Mouse (Mus musculus): ENCODE measurements around the gene Il11ra1. TPM values are rescaled to one million over a fixed set of nuclear protein-coding genes. Genes with fewer than 3 reads are reported as not detected.
A peak's percentile ranks its signal among the peaks of the same experiment; 100 is the strongest.

The Il11ra1 gene
- polyA plus RNA-seq, 1 experiment from 2014 or later: 111 TPM

DNA sequence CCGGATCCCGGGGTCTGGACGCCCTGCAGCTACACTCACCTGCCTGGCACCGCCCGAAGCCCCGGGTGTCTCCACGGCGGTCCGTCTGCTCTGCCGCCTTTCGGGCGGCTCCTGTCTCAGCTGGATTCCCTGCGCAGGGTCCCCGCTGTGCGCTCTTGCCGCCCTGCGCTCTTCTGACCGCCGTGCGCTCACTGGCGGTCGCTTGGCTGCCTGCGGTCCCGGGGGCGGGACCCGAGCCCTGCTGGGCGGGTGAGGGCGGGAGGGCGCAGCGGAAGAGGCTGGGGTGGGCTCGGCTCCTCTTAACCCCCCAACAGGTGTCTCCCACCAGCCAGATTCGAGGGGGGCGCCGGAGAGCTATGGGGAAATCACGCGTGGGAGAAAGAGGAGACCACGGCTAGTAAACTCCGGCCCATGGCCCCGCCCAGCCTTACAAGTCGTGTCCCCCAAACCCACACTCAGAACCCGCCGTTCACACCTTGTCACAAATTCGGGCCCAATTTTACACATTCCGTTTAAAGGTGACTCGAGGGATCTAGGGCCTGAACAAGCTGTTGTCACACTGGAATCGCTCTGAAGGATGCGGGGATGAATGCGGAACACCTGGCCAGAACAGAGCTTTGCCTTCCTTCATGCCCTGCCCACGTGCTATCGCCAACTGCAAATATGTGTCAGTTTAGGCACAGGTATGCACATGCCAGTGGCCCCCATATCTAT, 31.4 kb downstream of the Il11ra1 start, which contains the start of gene Arid3c:
Arid3c (minus strand) TSS at position 91 of the 714 bp plus-strand sequence.
- peaks cover 65% of the 10 kb centered on the region for H3K27me3 ChIP-seq (ENCODE audit: control insufficient read depth, insufficient read depth, low read depth, low read length)
- H3K4me3 ChIP-seq (ENCODE audit: low read length): peak within 1 kb of the TSS; percentile 40
- ATAC-seq (ENCODE audit: low read depth): peak; percentile 61
- peak within 1 kb of the TSS; percentile 63 for H3K4me2 ChIP-seq (ENCODE audit: low read depth, low read length)
- no peaks in the 10 kb centered on the region for H3K9me3 ChIP-seq (ENCODE audit: control insufficient read depth, low read length)
- 2% methylated on average over 49 of the region's 50 CpGs for WGBS
- no peaks in the 10 kb centered on the region for H3K36me3 ChIP-seq (ENCODE audit: control insufficient read depth, insufficient read depth, low read length)
- peak within 1 kb of the TSS; percentile 49 for H3K9ac ChIP-seq (ENCODE audit: low read length)
- 0 out of 2 replicates have a peak, but pooled peaks cover 2% of the 10 kb centered on the region for H3K4me1 ChIP-seq (replicated peaks; ENCODE audit: control insufficient read depth, insufficient read depth, low read length)
- H3K27ac ChIP-seq (ENCODE audit: low read length): no peak within 1 kb of the TSS

DNA sequence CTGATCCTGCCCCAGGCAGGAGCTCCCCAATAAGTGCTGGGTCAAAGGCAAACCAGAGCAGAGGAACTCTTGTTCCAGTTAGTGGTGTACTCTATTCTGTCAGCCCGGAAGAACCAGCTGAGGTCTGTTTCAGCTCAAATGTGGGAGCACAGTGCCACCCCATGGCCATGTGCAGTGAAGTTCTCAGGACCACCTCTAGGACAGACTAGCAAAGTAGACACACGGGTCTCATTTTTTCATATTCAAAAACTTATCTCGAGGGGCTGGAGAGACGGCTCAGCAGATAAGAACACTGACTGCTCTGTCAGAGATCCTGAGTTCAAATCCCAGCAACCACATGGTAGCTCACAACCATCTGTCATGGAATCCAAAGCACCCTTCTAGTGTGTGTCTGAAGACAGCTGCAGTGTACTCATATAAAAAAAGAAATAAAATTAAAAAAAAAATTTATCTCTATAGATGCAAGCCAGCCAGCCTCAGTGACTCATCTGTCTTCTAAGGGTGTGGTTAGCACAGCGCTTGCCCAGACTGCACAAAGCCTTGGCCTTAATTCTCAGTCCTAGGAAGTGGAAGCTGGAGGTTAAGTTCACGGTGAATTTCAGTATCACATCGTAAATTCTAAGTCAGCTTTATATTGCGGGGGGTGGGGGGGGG, 37.9 kb downstream of the Il11ra1 start:
- Histone ChIP-seq H3K27me3 (ENCODE audit: control insufficient read depth, insufficient read depth, low read depth, low read length) (peaks cover 8% of the 10 kb centered on the region), H3K9me3 (ENCODE audit: control insufficient read depth, low read length) (no peaks in the 10 kb centered on the region), H3K4me3 (ENCODE audit: low read length) (no peak overlapping the region), H3K36me3 (ENCODE audit: control insufficient read depth, insufficient read depth, low read length) (peaks cover 5% of the 10 kb centered on the region), H3K9ac (ENCODE audit: low read length) (no peak overlapping the region), H3K27ac (ENCODE audit: low read length) (no peak overlapping the region), H3K4me2 (ENCODE audit: low read depth, low read length) (no peak overlapping the region), H3K4me1 (replicated peaks; ENCODE audit: control insufficient read depth, insufficient read depth, low read length) (peaks cover 12% of the 10 kb centered on the region)
- WGBS: 32% methylated on average over 8 of the region's 8 CpGs
- ATAC-seq (ENCODE audit: low read depth): peak; percentile 34; the same call in 1 of the 2 replicates

DNA sequence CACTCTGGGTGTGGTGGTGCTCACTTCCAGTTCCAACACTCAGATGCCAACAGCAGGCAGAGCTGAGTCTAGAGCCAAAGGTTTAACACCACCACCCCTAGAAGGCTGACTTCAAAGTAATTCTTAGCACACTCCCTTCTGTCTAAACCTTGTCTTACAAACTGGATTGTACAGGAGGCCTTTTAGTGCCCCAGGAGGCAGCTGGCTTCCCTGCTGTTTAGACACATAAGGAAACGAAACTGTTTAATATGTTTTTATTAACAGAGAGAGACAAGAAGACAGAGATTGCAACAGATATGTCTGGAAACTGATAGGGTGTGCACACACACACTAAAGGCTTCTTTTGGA, 38.4 kb downstream of the Il11ra1 start:
- WGBS: 73% methylated on average over 1 of the region's 1 CpGs
- ATAC-seq (ENCODE audit: low read depth): no peak
- H3K4me1 ChIP-seq (replicated peaks; ENCODE audit: control insufficient read depth, insufficient read depth, low read length): peaks cover 12% of the 10 kb centered on the region
- H3K9me3 ChIP-seq (ENCODE audit: control insufficient read depth, low read length): no peaks in the 10 kb centered on the region
- peaks cover 5% of the 10 kb centered on the region for H3K36me3 ChIP-seq (ENCODE audit: control insufficient read depth, insufficient read depth, low read length)
- no peak overlapping the region for H3K27ac ChIP-seq (ENCODE audit: low read length)
- H3K9ac ChIP-seq (ENCODE audit: low read length): no peak overlapping the region
- H3K4me2 ChIP-seq (ENCODE audit: low read depth, low read length): no peak overlapping the region
- peaks cover 3% of the 10 kb centered on the region; the same call in 1 of the 2 replicates for H3K27me3 ChIP-seq (ENCODE audit: control insufficient read depth, insufficient read depth, low read depth, low read length)
- H3K4me3 ChIP-seq (ENCODE audit: low read length): no peak overlapping the region

DNA sequence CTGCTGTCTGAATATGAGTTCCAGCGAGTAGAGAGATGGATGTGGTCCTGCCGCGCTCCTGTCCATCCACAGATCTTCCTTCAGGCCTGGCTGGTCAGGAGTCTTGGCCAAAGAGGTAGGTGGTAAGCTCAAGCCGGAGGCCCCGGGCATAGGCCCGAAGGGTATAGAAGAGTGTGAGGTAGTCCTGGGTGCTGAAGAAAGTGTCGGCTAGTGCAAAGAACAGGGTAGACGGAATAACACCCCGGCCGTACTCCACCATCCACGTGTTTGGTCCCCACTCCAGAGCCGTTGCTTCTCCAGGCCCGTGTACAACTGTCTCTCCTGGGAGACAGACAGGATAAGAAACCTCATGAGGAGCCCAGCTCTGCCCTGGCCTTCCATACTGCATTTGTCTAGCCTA, 39.5 kb downstream of the Il11ra1 start:
- Histone ChIP-seq H3K4me2 (ENCODE audit: low read depth, low read length) (no peak overlapping the region), H3K9me3 (ENCODE audit: control insufficient read depth, low read length) (no peaks in the 10 kb centered on the region), H3K27me3 (ENCODE audit: control insufficient read depth, insufficient read depth, low read depth, low read length) (no peaks in the 10 kb centered on the region), H3K27ac (ENCODE audit: low read length) (no peak overlapping the region), H3K4me1 (replicated peaks; ENCODE audit: control insufficient read depth, insufficient read depth, low read length) (peaks cover 12% of the 10 kb centered on the region), H3K9ac (ENCODE audit: low read length) (no peak overlapping the region), H3K36me3 (ENCODE audit: control insufficient read depth, insufficient read depth, low read length) (peaks cover 5% of the 10 kb centered on the region), H3K4me3 (ENCODE audit: low read length) (no peak overlapping the region)
- 91% methylated on average over 13 of the region's 13 CpGs for WGBS
- no peak for ATAC-seq (ENCODE audit: low read depth)

DNA sequence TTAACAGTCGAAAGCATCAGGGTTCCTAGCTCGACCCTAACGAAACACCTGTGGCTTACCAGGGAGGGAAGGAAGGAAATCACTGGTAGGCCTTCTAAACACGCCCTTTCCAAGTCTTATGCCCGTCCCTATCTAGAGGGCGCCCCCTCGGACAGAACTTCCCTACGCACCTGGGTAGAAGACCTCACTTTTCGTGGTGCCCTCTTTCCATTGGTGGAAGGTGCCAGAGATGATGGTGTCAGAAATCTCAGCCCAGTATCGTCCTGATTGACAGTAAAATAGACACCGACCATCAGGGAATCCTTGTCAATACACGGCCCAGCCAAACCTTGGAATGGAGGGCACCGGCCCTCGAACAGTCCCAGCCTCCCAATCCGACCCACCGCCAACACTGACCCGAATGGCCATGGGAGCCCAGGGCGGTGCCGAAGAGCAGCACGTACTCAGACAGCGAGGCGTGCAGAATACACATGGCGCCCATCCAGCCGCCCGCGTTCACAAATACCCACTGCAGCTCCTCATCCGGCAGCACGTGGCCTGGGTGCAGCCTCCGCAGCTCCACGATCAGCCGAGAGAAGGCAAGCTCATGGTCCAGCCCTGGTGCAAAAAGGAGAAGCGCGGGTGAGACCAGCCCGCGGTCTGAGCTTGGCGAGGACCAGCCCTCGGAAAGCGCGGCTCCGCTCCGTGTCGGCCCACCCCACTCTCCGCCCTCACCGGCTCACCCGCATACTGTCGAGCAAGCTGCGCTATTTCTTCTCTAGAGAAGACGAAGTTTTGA, 40.8 kb downstream of the Il11ra1 start:
- Histone ChIP-seq H3K4me2 (ENCODE audit: low read depth, low read length) (peak overlapping the region; percentile 92), H3K36me3 (ENCODE audit: control insufficient read depth, insufficient read depth, low read length) (peaks cover 5% of the 10 kb centered on the region), H3K4me1 (replicated peaks; ENCODE audit: control insufficient read depth, insufficient read depth, low read length) (peaks cover 12% of the 10 kb centered on the region), H3K9me3 (ENCODE audit: control insufficient read depth, low read length) (no peaks in the 10 kb centered on the region), H3K4me3 (ENCODE audit: low read length) (peak overlapping the region; percentile 76), H3K27me3 (ENCODE audit: control insufficient read depth, insufficient read depth, low read depth, low read length) (no peaks in the 10 kb centered on the region), H3K27ac (ENCODE audit: low read length) (peak overlapping the region; percentile 86), H3K9ac (ENCODE audit: low read length) (peak overlapping the region; percentile 76)
- under 1% methylated on average over 48 of the region's 48 CpGs for WGBS
- peak; percentile 83 for ATAC-seq (ENCODE audit: low read depth)

DNA sequence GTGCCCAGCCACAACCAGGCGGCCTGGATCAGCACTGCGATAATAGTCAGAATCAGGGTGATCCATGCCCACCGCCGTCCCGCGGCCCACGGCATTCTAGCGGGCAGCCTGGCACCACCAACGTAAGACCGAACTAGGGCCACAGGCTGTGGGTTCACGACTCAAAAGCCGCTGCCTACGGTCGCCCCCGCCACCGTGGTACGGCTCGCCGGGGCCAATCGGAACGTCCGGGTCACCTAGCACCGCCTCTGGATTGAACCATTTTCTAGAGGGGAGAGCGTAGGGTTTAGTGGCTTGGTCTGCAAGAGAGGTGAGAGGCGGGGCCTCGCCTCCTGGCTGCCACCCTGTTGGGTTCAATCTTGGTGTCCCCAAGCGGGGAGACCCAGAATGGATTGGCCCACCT, 41.4 kb downstream of the Il11ra1 start:
- Histone ChIP-seq H3K27ac (ENCODE audit: low read length) (peak overlapping the region; percentile 86), H3K4me3 (ENCODE audit: low read length) (peak overlapping the region; percentile 76), H3K9ac (ENCODE audit: low read length) (peak overlapping the region; percentile 76), H3K4me1 (replicated peaks; ENCODE audit: control insufficient read depth, insufficient read depth, low read length) (peaks cover 12% of the 10 kb centered on the region), H3K4me2 (ENCODE audit: low read depth, low read length) (peak overlapping the region; percentile 92), H3K9me3 (ENCODE audit: control insufficient read depth, low read length) (no peaks in the 10 kb centered on the region), H3K36me3 (ENCODE audit: control insufficient read depth, insufficient read depth, low read length) (peaks cover 5% of the 10 kb centered on the region), H3K27me3 (ENCODE audit: control insufficient read depth, insufficient read depth, low read depth, low read length) (no peaks in the 10 kb centered on the region)
- under 1% methylated on average over 27 of the region's 27 CpGs for WGBS
- ATAC-seq (ENCODE audit: low read depth): peak; percentile 97

DNA sequence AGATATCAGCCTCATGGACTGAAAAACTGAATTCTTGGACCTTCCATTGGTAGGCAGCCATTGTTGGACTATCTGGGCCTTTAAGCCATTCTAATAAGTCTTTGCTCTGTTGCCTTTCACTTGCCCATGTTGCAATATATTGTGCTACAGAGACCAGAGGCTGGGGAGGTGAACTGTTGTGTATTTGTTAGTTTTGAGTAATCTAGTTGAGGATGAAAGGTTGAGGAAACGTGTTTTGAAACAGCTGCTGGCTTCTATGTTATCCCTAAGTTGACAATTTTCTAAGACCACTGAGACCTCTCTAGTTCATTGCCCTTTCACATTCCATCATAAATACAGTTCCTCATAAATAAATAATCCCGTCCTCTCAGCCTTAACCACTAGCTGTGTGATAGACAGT, 44.3 kb downstream of the Il11ra1 start:
- 59% methylated on average over 2 of the region's 2 CpGs for WGBS
- Histone ChIP-seq H3K4me1 (replicated peaks; ENCODE audit: control insufficient read depth, insufficient read depth, low read length) (peaks cover 12% of the 10 kb centered on the region), H3K27ac (ENCODE audit: low read length) (no peak overlapping the region), H3K9me3 (ENCODE audit: control insufficient read depth, low read length) (no peaks in the 10 kb centered on the region), H3K4me2 (ENCODE audit: low read depth, low read length) (no peak overlapping the region), H3K4me3 (ENCODE audit: low read length) (no peak overlapping the region), H3K36me3 (ENCODE audit: control insufficient read depth, insufficient read depth, low read length) (peaks cover under 1% of the 10 kb centered on the region), H3K27me3 (ENCODE audit: control insufficient read depth, insufficient read depth, low read depth, low read length) (no peaks in the 10 kb centered on the region), H3K9ac (ENCODE audit: low read length) (no peak overlapping the region)
- ATAC-seq (ENCODE audit: low read depth): no peak

DNA sequence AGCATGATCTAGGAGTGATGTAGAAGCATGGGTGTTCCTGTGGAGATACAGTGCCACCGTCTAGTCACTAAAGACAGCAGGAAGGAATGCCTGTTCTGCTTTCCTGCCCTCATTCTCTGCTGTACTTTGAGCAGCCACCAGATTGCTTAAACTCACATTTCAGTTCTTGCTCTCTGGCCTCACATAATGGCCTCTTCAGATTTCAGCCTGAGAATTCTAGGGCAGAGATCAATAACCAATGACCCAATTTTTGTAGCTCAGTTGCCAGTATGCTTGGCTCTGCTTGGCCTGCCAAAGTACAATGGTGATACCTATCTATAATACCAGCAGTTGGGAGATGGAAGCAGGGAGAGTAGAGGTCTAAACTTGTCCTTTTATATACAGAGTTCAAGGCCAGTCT, 45.2 kb downstream of the Il11ra1 start:
- 65% methylated on average over 1 of the region's 1 CpGs for WGBS
- no peak overlapping the region for H3K9ac ChIP-seq (ENCODE audit: low read length)
- ATAC-seq (ENCODE audit: low read depth): no peak

DNA sequence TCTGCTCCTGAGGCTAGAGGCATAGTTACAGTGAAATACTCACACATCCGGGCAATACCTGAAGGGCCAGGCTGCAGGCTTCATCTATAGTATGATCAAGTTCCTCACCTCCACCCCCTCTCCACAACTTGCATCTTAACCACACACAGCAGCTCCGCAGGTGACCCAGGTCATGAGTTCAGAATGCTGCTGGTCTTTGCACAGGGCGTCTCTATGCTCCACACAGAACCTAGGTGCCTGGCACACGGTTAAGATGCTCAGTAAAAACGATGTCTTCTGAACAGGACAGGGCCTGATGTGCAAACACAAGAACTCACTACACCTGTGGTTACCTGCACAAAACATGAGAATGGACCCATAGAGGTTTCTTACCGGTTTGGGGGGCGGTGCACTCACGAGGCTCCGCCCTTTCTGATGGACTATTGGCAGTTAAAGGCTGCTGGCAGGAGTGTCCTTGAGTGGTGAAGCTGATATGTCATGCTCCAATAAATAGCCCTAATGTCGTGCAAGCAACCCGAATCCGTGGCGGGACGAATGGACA, 55.1 kb downstream of the Il11ra1 start, which contains the start of gene Galt:
Galt (plus strand) TSS at position 432 of the 541 bp plus-strand sequence.
- H3K4me1 ChIP-seq (replicated peaks; ENCODE audit: control insufficient read depth, insufficient read depth, low read length): peaks cover 18% of the 10 kb centered on the region
- WGBS: 12% methylated on average over 14 of the region's 14 CpGs
- peak within 1 kb of the TSS; percentile 79 for H3K4me3 ChIP-seq (ENCODE audit: low read length)
- peak within 1 kb of the TSS; percentile 95 for H3K27ac ChIP-seq (ENCODE audit: low read length)
- peak within 1 kb of the TSS; percentile 86 for H3K9ac ChIP-seq (ENCODE audit: low read length)
- H3K9me3 ChIP-seq (ENCODE audit: control insufficient read depth, low read length): no peaks in the 10 kb centered on the region
- no peaks in the 10 kb centered on the region for H3K27me3 ChIP-seq (ENCODE audit: control insufficient read depth, insufficient read depth, low read depth, low read length)
- H3K36me3 ChIP-seq (ENCODE audit: control insufficient read depth, insufficient read depth, low read length): no peaks in the 10 kb centered on the region
- peak; percentile 48 for ATAC-seq (ENCODE audit: low read depth)
- H3K4me2 ChIP-seq (ENCODE audit: low read depth, low read length): peak within 1 kb of the TSS; percentile 93

More for the DNA sequence above, 45.2 kb downstream of the Il11ra1 start:
- Histone ChIP-seq H3K27me3 (ENCODE audit: control insufficient read depth, insufficient read depth, low read depth, low read length) (no peaks in the 10 kb centered on the region), H3K4me2 (ENCODE audit: low read depth, low read length) (no peak overlapping the region), H3K9me3 (ENCODE audit: control insufficient read depth, low read length) (no peaks in the 10 kb centered on the region), H3K4me3 (ENCODE audit: low read length) (no peak overlapping the region), H3K27ac (ENCODE audit: low read length) (no peak overlapping the region), H3K36me3 (ENCODE audit: control insufficient read depth, insufficient read depth, low read length) (no peaks in the 10 kb centered on the region), H3K4me1 (replicated peaks; ENCODE audit: control insufficient read depth, insufficient read depth, low read length) (peaks cover 6% of the 10 kb centered on the region)

Data from lung, embryonic 16.5 days (tissue).